Comparison of ENCODE assay signal across 9 mouse cellular contexts in the genomic region with DNA sequence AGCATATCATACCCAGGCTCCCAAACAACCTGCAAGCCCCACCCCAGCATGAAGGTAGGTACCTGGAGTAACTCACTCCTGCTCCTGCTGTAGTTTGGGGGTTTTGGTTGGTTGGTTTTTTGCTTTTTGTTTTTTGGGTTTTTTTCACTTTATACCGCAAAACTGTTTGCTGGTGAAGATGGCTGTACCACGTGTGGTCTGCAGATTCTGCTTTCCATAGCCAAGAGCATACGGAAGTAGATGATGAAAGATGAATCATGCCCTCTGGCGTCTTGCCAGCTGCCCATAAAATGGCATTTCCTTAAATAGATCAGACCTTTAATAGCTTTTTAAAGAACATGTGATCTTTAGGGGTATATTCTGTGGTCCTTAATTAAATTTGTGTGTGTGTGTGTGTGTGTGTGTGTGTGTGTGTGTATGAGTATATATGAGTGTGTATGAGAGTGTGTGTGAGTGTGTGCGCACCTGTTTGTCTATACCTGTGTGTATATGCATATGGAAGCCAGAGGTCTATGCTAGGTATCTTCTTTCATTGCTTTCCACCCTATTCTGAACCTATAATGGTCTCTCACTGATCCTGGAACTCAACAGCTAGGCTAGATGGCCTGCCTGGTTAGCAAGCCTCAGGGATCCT. TPM values are rescaled to one million over a fixed set of nuclear protein-coding genes. Genes with fewer than 3 reads are reported as not detected.
DNase-seq lines count a peak whose midpoint lies in the region; ATAC-seq and TF ChIP-seq lines count a peak whose summit lies in the region.
"Had no signal": no experiment of that assay in that cellular context is flagged by ENCODE, and none has a peak within 500 bp of the region (broad histone marks: within the 10 kb centered on the region; RNA-seq: fewer than 3 reads in every experiment).

No protein-coding gene starts in this region.

- no peak for ATAC-seq in midbrain, postnatal 0 days (ENCODE audit: low FRiP score)
- ATAC-seq in midbrain, embryonic 14.5 days (ENCODE audit: low FRiP score, low TSS enrichment): no peak

- no peak overlapping the region for H3K4me3 ChIP-seq in midbrain, postnatal 0 days (ENCODE audit: low read depth, low read length)
- H3K4me3 ChIP-seq in midbrain, embryonic 14.5 days (replicated peaks; ENCODE audit: low read depth, low read length): no peak overlapping the region
- H3K4me3 ChIP-seq: stomach, embryonic 15.5 days had no signal

- no peaks in the 10 kb centered on the region for H3K4me1 ChIP-seq in midbrain, postnatal 0 days (ENCODE audit: insufficient read depth, low read length)
- no peaks in the 10 kb centered on the region for H3K4me1 ChIP-seq in midbrain, embryonic 14.5 days (ENCODE audit: control insufficient read depth, insufficient read depth, low read length)
- H3K4me1 ChIP-seq: stomach, embryonic 15.5 days had no signal

- no peak for TF ChIP-seq CTCF in midbrain, postnatal 0 days (IDR thresholded peaks at IDR 0.05)

- no peak overlapping the region for H3K27ac ChIP-seq in midbrain, postnatal 0 days (ENCODE audit: low read depth, low read length)
- no peak overlapping the region for H3K27ac ChIP-seq in midbrain, embryonic 14.5 days (replicated peaks; ENCODE audit: low read depth, low read length)
- H3K27ac ChIP-seq: stomach, embryonic 15.5 days had no signal

- no peak overlapping the region for H3K9ac ChIP-seq in midbrain, postnatal 0 days (replicated peaks; ENCODE audit: low read length, poor library complexity, severe bottlenecking)
- no peak overlapping the region for H3K9ac ChIP-seq in midbrain, embryonic 14.5 days (replicated peaks; ENCODE audit: low read length)
- H3K9ac ChIP-seq: stomach, embryonic 15.5 days had no signal

- 80% methylated on average over 5 of the region's 5 CpGs for WGBS in midbrain, postnatal 0 days
- WGBS in midbrain, embryonic 14.5 days: 91% methylated on average over 5 of the region's 5 CpGs

- intact Hi-C loops in left cerebral cortex, postnatal 36 days (cut with DNase I): no loop called here

- H3K36me3 ChIP-seq in midbrain, postnatal 0 days (ENCODE audit: insufficient read depth, low read length): peaks cover 11% of the 10 kb centered on the region
- H3K36me3 ChIP-seq in midbrain, embryonic 14.5 days (ENCODE audit: control insufficient read depth, insufficient read depth, low read length): peaks cover 26% of the 10 kb centered on the region

- DNase-seq in midbrain, postnatal 0 days (ENCODE audit: low spot score): peak; percentile 36
- DNase-seq in midbrain, embryonic 14.5 days: no peak
- DNase-seq in adrenal gland, adult 18-20 months (ENCODE audit: low spot score in 2 of 2): peak; percentile 71 to 73
- DNase-seq in gastrocnemius, postnatal 10 days: peak; percentile 63
- DNase-seq in kidney, postnatal 36 days: peak; percentile 73 to 79
- DNase-seq in spleen, adult 18-20 months: peak; percentile 51 to 66
- DNase-seq in thymus, postnatal 36 days: no peak
- no peak for DNase-seq in left cerebral cortex, postnatal 36 days (ENCODE audit: low spot score in 2 of 2)

- no peak overlapping the region for H3K4me2 ChIP-seq in midbrain, postnatal 0 days (ENCODE audit: low read depth, low read length, poor library complexity, severe bottlenecking)
- H3K4me2 ChIP-seq in midbrain, embryonic 14.5 days (ENCODE audit: low read length): no peak overlapping the region
- H3K4me2 ChIP-seq: stomach, embryonic 15.5 days had no signal

- no peaks in the 10 kb centered on the region for H3K27me3 ChIP-seq in midbrain, postnatal 0 days (ENCODE audit: insufficient read depth, low read length)
- H3K27me3 ChIP-seq in midbrain, embryonic 14.5 days (ENCODE audit: control insufficient read depth, insufficient read depth, low read length): no peaks in the 10 kb centered on the region
- H3K27me3 ChIP-seq: stomach, embryonic 15.5 days had no signal

- H3K9me3 ChIP-seq in midbrain, postnatal 0 days (ENCODE audit: low read length): no peaks in the 10 kb centered on the region
- no peaks in the 10 kb centered on the region for H3K9me3 ChIP-seq in midbrain, embryonic 14.5 days (ENCODE audit: control insufficient read depth, low read length)
- H3K9me3 ChIP-seq: stomach, embryonic 15.5 days had no signal

RNA-seq across cellular contexts. Expression of a gene that starts 16.8 kb away (rescaled TPM):
- total RNA-seq in midbrain, postnatal 0 days (2014; rRNA removed): 4.3 and 11.7 TPM in 2 replicates
- polyA plus RNA-seq in midbrain, postnatal 0 days (2015; fragmentation: Nextera tagmentation; extraction: Ambion mirVana): 1.7 and 1.9 TPM in 2 replicates
- polyA plus RNA-seq in midbrain, embryonic 14.5 days (2014; fragmentation: Nextera tagmentation; extraction: Ambion mirVana): 3.7 and 5.1 TPM in 2 replicates
- total RNA-seq in adrenal gland, adult 18-20 months (2021): 1 to 10 TPM; 1.8 to 4.3 TPM
- 1 to 10 TPM; 4.3 to 6.2 TPM for total RNA-seq in gastrocnemius, postnatal 10 days (2021)
- 10 to 100 TPM; 17.6 to 26.3 TPM for total RNA-seq in left cerebral cortex, postnatal 36 days (2021)

Comparison
In these comparisons a context has a peak if more than half of its experiments do, and no peak if none do; other contexts are left out.
1. DNase-seq: peak in midbrain, postnatal 0 days (single experiment), adrenal gland, adult 18-20 months (2 of 2), gastrocnemius, postnatal 10 days (single experiment), kidney, postnatal 36 days (2 of 2) and spleen, adult 18-20 months (2 of 2); none in midbrain, embryonic 14.5 days (single experiment), thymus, postnatal 36 days (0 of 2) and left cerebral cortex, postnatal 36 days (0 of 2).